Mouse (Mus musculus): ENCODE measurements at regions not wholly inside any gene's neighbourhood (a gene's known extent, or its start where the extent isn't known, plus 50 kb on each side); places are given as distances from the start of the nearest gene placed in this dataset.
"Not testable (repeated sequence)": the region's sequence is repeated elsewhere in the genome, so short reads cannot be mapped to it uniquely, and the experiment has no call there.

DNA sequence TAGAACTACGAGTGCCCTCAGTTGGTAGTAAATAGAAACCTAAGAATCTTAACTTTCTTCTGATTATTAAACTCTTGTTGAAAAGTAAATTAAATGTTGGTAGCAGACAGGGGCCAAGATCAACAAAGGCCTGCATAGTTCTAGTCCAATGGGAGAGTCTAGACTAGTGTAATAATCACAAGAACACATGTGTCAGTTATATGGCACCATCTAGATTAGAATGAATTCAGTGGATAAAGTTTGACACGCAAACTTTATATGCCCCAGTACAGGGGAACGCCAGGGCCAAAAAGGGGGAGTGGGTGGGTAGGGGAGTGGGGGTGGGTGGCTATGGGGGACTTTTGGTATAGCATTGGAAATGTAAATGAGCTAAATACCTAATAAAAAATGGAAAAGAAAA, 176.9 kb downstream of the Ube2e3 start:
- not testable (repeated sequence) for TF ChIP-seq CTCF (IDR thresholded peaks at IDR 0.05; ENCODE audit: borderline replicate concordance, insufficient read depth, low read depth, low read length); POLR2A (IDR thresholded peaks at IDR 0.05; ENCODE audit: borderline replicate concordance, insufficient read depth, low read length)
